Mouse (Mus musculus) frontal cortex, postnatal 14 days (tissue): ENCODE results near the gene Zmym2.

ENCODE experiments used
- DNase-seq, 2 experiments: peaks; one replicate each; pipeline ENCODE4 v3.0.0; 2022; ENCODE audit warnings: low spot score in 2 of 2

Zmym2 gene

DNA sequence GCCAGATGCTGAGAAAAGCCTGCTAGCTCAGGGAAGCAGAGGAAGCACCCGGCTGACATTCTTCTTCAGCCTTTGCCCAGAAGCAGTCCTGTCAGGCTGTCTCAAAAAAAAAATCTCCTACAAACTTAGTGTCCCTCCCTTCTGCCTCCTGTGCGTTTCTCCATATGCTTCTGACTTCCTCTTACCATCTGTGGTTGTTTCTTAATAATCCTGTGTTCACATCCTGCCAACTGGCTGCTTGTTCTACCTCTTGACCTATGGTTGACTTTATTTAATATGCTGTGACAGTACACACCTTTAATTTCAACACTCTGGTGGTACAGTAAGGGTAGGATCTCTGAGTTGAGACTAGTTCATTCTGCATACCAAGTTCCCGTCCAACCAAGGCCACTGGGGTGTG is 32.1 kb downstream of the Zmym2 start:
- DNase-seq, result no peak

DNA sequence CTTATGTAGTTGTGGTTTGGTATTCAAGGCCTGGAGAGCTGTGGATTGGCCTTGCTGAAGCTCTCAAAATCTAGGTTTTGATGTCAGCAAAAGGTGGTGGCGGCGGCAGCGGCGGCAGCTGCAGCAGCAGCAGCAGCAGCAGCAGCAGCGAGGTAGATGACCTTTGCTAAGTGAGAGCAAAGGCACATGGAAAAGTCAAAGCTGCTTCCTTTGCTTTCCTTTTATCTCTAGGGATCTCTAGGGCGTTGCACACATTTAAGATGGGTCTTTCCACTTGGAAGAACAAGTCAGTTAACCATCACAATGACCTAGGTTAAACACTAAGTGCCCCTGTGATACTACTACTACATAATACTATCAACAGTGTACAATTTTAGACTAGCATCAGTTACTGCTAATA is 49.0 kb downstream of the Zmym2 start:
- DNase-seq, result no peak

- no peak for DNase-seq
Observed at GRCm38 (mm10) chr14:56939903-56940302, 53.5 kb downstream of the Zmym2 start.

DNA sequence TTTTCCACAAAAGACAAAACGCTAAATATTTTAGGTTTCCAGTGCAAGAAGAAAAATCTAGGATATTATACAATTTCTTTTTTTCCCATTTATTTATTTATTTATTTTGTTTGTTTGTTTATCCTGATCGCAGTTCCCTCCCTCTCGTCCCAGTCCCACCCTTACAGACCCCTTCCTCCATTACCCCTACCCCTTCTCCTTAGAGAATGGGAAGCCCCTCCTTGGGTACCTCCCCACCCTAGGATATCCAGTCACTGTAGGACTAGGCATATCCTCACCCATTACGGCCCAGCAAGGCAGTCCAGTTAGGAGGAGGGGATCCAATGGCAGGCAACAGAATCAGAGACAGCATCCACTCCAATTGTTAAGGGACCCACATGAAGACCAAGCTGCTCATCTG is 66.5 kb downstream of the Zmym2 start:
- DNase-seq, result no peak

DNA sequence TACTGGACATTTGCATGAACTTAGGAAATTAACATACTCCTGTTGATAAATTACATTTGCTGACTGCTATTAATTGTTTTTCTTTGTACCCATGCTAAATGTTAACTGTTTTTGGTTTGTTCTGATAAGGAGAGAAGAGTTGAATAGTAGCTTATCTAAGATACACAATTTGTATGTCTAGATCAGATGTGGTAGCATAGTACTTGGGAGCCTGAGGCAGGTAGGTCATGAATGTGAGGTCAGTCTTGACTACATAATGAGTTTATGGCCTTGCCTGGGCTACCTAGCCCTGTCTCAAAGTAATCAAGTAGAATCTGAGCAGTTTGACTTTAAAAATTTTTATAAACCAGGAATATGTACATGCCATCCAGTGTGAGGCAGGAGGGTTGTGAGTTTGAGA is 67.9 kb downstream of the Zmym2 start:
- no peak for DNase-seq

DNA sequence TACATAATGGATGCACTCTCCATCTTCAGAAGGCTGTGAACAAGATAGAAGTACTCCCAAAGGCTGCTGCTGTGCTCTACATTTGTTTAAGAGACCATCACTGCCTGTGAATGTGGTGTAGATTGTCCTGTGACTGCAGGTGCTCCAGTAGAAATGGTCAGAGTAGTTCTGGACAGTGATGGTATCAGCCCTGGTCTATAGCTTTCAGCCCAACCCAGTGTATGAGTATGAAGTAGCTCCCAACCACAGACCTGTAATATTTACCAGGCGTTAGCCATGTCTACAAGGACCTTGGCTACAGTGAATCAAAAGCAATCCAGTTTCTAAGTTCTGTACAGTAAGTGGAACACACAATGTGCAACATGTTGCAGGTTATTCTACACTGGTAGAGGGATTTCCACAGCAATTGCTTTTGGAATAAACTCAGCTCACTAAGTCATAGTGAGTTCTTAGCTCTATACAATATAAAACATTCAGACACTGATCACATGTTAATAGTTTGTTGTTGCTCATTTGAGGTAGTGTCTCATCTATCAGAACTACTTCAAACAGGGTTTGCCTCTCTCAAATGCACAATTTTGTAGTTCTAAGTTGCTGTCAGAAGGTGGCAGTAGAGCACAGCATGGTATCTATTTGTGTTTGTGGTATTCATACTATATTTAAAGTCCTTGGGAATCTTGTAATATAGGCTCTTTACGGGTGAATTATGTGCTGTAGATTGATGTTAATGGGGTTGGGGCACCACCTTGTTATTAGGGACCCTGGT is 77.7 kb downstream of the Zmym2 start:
- no peak for DNase-seq

- no peak for DNase-seq
Observed at GRCm38 (mm10) chr14:56969653-56970052, 83.2 kb downstream of the Zmym2 start.

DNA sequence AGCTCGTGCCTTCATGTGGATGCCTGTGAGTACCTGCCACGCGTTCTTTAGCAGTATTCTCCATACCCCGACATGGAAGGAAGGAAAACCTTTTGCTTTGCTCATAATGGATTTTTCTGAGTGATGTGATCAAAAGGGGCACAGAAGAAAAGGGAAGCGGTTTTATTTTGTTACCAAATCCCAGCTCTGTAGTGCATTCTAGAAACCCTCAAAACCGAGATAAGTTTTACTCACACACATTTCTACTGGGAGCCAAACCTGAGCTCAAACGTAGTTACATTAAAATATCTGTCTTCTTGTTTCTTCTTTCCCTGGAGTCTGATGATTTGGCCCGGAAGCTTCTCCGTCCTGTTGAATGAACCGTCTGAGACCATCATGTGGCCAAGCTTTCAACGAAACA is 83.7 kb downstream of the Zmym2 start:
- DNase-seq, result no peak

- no peak for DNase-seq
Observed at GRCm38 (mm10) chr14:56978045-56978655, 91.7 kb downstream of the Zmym2 start.

DNA sequence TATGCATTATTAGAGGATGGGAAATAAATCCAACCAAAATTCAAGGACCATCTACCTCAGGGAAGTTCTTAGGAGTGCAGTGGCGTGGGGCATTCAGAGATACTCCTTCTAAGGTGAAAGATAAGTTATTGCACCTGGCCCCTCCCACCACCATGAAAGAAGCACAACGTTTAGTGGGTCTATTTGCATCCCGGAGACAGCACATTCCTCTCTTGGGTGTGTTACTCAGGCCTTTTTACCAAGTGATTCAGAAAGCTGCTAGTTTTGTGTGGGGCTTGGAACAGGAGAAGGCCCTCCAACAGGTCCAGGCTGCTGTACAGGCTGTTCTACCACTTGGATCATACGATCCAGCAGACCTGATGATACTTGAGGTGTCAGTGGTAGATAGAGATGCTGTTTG is 102.2 kb downstream of the Zmym2 start:
- no peak for DNase-seq
